17 mouse cellular contexts compared by ENCODE assay signal in genomic region chr10:63542493-63542892, GRCm38 (mm10).
DNase-seq lines count a peak whose midpoint lies in the region; ATAC-seq and TF ChIP-seq lines count a peak whose summit lies in the region.
"Had no signal": no experiment of that assay in that cellular context is flagged by ENCODE, and none has a peak within 500 bp of the region (broad histone marks: within the 10 kb centered on the region; RNA-seq: fewer than 3 reads in every experiment).

No protein-coding gene starts in this region.

- no peaks in the 10 kb centered on the region for H3K27me3 ChIP-seq in heart, embryonic 12.5 days (replicated peaks)
- no peaks in the 10 kb centered on the region for H3K27me3 ChIP-seq in heart, adult 2 months (ENCODE audit: control insufficient read depth, insufficient read depth, low read length)
- no peaks in the 10 kb centered on the region for H3K27me3 ChIP-seq in kidney, embryonic 16.5 days (ENCODE audit: insufficient read depth, low read length)
- no peaks in the 10 kb centered on the region for H3K27me3 ChIP-seq in limb, embryonic 12.5 days
- H3K27me3 ChIP-seq: hindbrain, embryonic 15.5 days had no signal

- H3K9ac ChIP-seq in heart, embryonic 12.5 days, result no peak overlapping the region
- H3K9ac ChIP-seq in heart, adult 2 months (ENCODE audit: low read depth, low read length), result no peak overlapping the region
- H3K9ac ChIP-seq in kidney, embryonic 16.5 days (replicated peaks; ENCODE audit: low read length), result no peak overlapping the region
- no peak overlapping the region for H3K9ac ChIP-seq in limb, embryonic 12.5 days (replicated peaks)
- H3K9ac ChIP-seq: hindbrain, embryonic 15.5 days had no signal

- no peak for DNase-seq in heart, adult 2 months
- no peak for DNase-seq in kidney, adult 8-10 months
- peak; percentile 4 for DNase-seq in NIH3T3 (ENCODE audit: low read depth)
- no peak for DNase-seq in spleen, adult 12 weeks (ENCODE audit: low spot score)
- DNase-seq: cerebellum, adult 9-11 months; kidney, postnatal 36 days; lung, adult 2 months; lung, postnatal 36 days; right cerebral cortex, adult 18-20 months; spleen, adult 18-20 months; thymus, adult 18-20 months had no signal

- no peak overlapping the region for H3K4me3 ChIP-seq in heart, embryonic 12.5 days
- H3K4me3 ChIP-seq in heart, adult 2 months, result no peak overlapping the region
- no peak overlapping the region for H3K4me3 ChIP-seq in kidney, embryonic 16.5 days (ENCODE audit: low read length)
- H3K4me3 ChIP-seq in limb, embryonic 12.5 days (replicated peaks), result no peak overlapping the region
- H3K4me3 ChIP-seq: hindbrain, embryonic 15.5 days had no signal

- no peak for ATAC-seq in heart, embryonic 12.5 days (ENCODE audit: insufficient number of reproducible peaks, low FRiP score)
- ATAC-seq in kidney, embryonic 16.5 days (ENCODE audit: low FRiP score, low TSS enrichment), result peak; percentile 42; the same call in 1 of the 2 replicates
- ATAC-seq in limb, embryonic 12.5 days (ENCODE audit: insufficient number of reproducible peaks, insufficient read depth, low FRiP score, low TSS enrichment, low read depth), result 0 out of 2 replicates have a peak, but pooled peaks have one; percentile 43
- ATAC-seq: forebrain, embryonic 14.5 days had no signal

- TF ChIP-seq POLR2A in heart, adult 2 months (IDR thresholded peaks at IDR 0.05; ENCODE audit: insufficient read depth, low read depth, low read length), result no peak

- TF ChIP-seq CTCF in heart, adult 2 months (IDR thresholded peaks at IDR 0.05), result no peak

- 58% methylated on average over 6 of the region's 6 CpGs for WGBS in heart, embryonic 12.5 days
- WGBS in heart, adult 2 months, result 60% methylated on average over 6 of the region's 6 CpGs
- WGBS in kidney, embryonic 16.5 days, result 48% methylated on average over 6 of the region's 6 CpGs
- 36% methylated on average over 6 of the region's 6 CpGs for WGBS in limb, embryonic 12.5 days

- H3K4me2 ChIP-seq in heart, embryonic 12.5 days, result 0 out of 2 replicates have a peak overlapping the region, but pooled peaks have one; percentile 21
- no peak overlapping the region for H3K4me2 ChIP-seq in kidney, embryonic 16.5 days (replicated peaks; ENCODE audit: low read depth, low read length)
- H3K4me2 ChIP-seq in limb, embryonic 12.5 days, result no peak overlapping the region
- H3K4me2 ChIP-seq: hindbrain, embryonic 15.5 days; liver, embryonic 11.5 days had no signal

- peaks cover 33% of the 10 kb centered on the region for H3K4me1 ChIP-seq in heart, embryonic 12.5 days (replicated peaks)
- H3K4me1 ChIP-seq in heart, adult 2 months (ENCODE audit: control insufficient read depth, insufficient read depth, low read length), result peaks cover 3% of the 10 kb centered on the region
- H3K4me1 ChIP-seq in kidney, embryonic 16.5 days (ENCODE audit: insufficient read depth, low read length), result 0 out of 2 replicates have a peak, but pooled peaks cover 3% of the 10 kb centered on the region
- H3K4me1 ChIP-seq in limb, embryonic 12.5 days (replicated peaks), result peaks cover 13% of the 10 kb centered on the region
- H3K4me1 ChIP-seq: hindbrain, embryonic 15.5 days had no signal

- H3K36me3 ChIP-seq in heart, embryonic 12.5 days, result peaks cover 15% of the 10 kb centered on the region
- H3K36me3 ChIP-seq in heart, adult 2 months (ENCODE audit: control insufficient read depth, insufficient read depth, low read length), result no peaks in the 10 kb centered on the region; the same call in 1 of the 2 replicates
- no peaks in the 10 kb centered on the region for H3K36me3 ChIP-seq in kidney, embryonic 16.5 days (ENCODE audit: insufficient read depth, low read length)
- H3K36me3 ChIP-seq in limb, embryonic 12.5 days, result no peaks in the 10 kb centered on the region
- H3K36me3 ChIP-seq: hindbrain, embryonic 15.5 days had no signal

- no peaks in the 10 kb centered on the region for H3K79me2 ChIP-seq in heart, adult 2 months (replicated peaks; ENCODE audit: control insufficient read depth, insufficient read depth, low read length)

- no peak for TF ChIP-seq EP300 in heart, adult 2 months (IDR thresholded peaks at IDR 0.05; ENCODE audit: insufficient read depth, low read depth, low read length)

- H3K9me3 ChIP-seq in heart, embryonic 12.5 days (replicated peaks), result no peaks in the 10 kb centered on the region
- no peaks in the 10 kb centered on the region for H3K9me3 ChIP-seq in kidney, embryonic 16.5 days (ENCODE audit: low read length)
- no peaks in the 10 kb centered on the region for H3K9me3 ChIP-seq in limb, embryonic 12.5 days
- H3K9me3 ChIP-seq: hindbrain, embryonic 15.5 days had no signal

- peak overlapping the region; percentile 92 for H3K27ac ChIP-seq in heart, embryonic 12.5 days (ENCODE audit: poor library complexity, severe bottlenecking)
- no peak overlapping the region for H3K27ac ChIP-seq in heart, adult 2 months
- H3K27ac ChIP-seq in kidney, embryonic 16.5 days (ENCODE audit: low read length), result no peak overlapping the region
- peak overlapping the region; percentile 8; the same call in 1 of the 2 replicates for H3K27ac ChIP-seq in limb, embryonic 12.5 days
- H3K27ac ChIP-seq: hindbrain, embryonic 15.5 days had no signal

- intact Hi-C loops in heart, adult 2 months (cut with DNase I), result no loop called here

Comparison
In these comparisons a context has a peak if more than half of its experiments do, and no peak if none do; other contexts are left out.
1. H3K27ac ChIP-seq: peak in heart, embryonic 12.5 days (single experiment) and limb, embryonic 12.5 days (single experiment); none in heart, adult 2 months (single experiment) and kidney, embryonic 16.5 days (single experiment).